Mouse (Mus musculus): ENCODE data around the gene Mrps14.

DNA sequence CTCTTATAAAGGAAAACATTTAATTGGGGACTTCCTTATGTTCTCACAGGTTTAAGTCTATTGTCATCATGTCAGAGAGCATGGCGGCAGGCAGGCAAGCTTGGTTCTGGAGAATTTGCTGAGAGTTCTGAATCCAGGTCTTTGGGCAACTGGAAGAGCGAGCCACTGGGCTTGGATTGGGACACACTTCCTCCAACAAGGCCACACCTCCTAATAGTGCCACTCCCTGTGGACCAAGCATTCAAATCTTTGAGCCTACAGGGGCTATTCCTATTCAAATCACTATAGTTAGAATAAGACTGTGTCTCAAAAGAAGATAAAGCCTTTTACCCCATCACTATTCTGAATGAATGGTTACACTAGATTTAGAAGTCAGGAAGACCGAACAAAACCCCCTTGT is 22.9 kb downstream of the Mrps14 start:
- TF ChIP-seq CTCF (IDR thresholded peaks at IDR 0.05; ENCODE audit: control insufficient read depth, insufficient read depth, low read length) (no peak), POLR2A (IDR thresholded peaks at IDR 0.05; ENCODE audit: borderline replicate concordance, control insufficient read depth, low read depth, low read length) (no peak)
